Mouse (Mus musculus): ENCODE results near the gene Gm20388. TPM values are rescaled to one million over a fixed set of nuclear protein-coding genes. Genes with fewer than 3 reads are reported as not detected.

Gene Gm20388
- total RNA-seq, 2 experiments from 2014 or later, result 2.2 to 7.6 TPM

DNA sequence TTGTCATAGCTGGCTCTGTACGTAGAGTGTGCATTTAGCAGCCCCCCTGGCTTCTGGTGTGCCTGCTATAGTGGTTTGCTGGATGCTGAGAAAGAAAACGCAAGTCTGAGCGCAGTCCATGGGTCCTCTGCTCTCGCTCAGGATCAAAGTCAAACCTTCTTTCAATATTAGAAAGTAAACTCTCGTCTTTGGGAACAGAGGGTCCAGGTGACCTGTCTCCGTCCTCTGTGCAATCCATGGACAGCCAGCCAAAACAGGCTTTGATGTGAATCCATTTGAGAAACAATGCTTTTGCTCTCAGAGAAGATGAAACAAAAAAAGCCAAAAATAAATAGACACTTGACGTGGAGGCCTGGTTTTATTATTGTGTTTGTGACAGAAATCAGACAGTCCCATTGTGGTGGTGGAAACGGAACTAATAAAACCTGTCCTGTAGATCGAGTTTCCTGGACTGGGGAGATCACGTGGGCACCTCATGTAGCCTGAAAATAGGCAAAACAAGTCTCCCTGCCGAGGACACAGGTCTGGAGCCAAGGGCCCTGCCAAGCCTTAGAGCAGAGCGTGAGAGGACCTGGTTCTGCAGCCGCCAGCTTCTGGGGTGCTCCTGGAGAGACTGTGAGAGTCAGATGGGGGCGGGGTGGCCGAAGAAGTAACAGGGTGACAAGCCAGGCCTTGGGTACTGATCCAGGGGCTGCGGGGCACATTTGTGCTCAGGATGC is 3902.7 kb downstream of the Gm20388 start:
- TF ChIP-seq CTCF (conservative IDR thresholded peaks at IDR 0.05), result no peak
- DNase-seq (ENCODE audit: low spot score in 2 of 2), result no peak
- Histone ChIP-seq H3K4me3 (peak overlapping the region; percentile 13; the same call in 1 of the 2 replicates), H3K27ac (peak overlapping the region; percentile 54)

DNA sequence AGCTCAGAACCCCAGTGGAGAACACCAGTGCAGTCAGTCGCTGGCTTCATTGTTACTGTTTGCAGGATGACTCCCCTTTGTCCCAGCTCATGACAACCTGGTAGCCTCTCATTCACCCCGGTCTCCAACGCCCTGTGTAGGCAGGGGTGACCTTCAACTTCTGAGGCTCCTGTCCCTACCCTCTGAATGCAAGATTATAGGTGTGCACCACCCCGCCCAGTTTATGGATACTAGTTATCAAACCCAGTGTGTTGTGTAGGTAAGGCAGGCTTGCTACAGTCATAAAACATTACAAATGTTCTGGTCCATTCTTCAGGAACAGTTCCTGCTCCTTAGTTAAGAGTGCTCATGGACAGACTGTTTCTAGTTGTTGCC is 3903.2 kb downstream of the Gm20388 start:
- Histone ChIP-seq H3K27ac (peak overlapping the region; percentile 54), H3K4me3 (no peak overlapping the region)
- no peak for DNase-seq (ENCODE audit: low spot score in 2 of 2)
- TF ChIP-seq CTCF (conservative IDR thresholded peaks at IDR 0.05), result no peak

DNA sequence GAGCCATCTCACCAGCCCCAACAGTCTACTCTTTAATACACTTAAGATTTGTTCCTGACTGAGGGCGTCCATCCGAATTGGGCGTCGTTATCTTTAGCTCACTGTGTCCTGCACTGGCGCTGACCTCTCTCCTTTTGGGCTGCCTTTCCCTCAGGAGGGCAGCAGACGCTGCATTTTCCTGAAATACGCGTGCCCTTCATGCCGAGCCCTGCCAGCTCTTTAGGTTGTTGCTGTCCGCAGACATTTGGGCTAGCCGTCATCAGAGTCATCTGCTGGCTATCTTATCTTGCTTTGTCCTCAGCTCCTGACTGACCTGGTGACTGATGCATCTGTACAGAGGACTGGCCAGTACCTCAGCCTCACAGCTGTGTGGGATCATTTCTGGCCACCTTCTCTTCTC is 3904.7 kb downstream of the Gm20388 start:
- no peak for DNase-seq (ENCODE audit: low spot score in 2 of 2)
- Histone ChIP-seq H3K27ac (no peak overlapping the region), H3K4me3 (no peak overlapping the region)
- no peak for TF ChIP-seq CTCF (conservative IDR thresholded peaks at IDR 0.05)

DNA sequence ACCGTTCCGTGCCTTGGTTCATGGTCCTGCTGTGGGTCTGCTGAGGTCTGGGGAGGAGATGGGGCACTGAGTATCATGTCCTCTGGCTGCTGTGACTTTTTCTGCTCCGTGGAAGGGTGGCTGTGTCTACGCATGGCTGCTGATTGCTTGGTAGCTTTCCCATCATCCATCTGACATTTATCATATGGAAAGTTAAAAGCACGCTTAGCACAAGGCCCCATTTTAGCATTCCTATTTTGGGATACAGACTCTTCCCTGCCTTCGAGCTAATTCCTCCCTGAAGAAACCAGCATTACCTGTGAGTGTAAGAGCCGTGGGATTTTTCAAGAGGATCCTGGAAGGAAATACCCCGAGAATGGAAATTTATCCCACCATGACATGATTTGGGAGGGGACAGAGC is 3906.3 kb downstream of the Gm20388 start:
- no peak for TF ChIP-seq CTCF (conservative IDR thresholded peaks at IDR 0.05)
- Histone ChIP-seq H3K4me3 (no peak overlapping the region), H3K27ac (no peak overlapping the region)
- DNase-seq (ENCODE audit: low spot score in 2 of 2), result no peak

DNA sequence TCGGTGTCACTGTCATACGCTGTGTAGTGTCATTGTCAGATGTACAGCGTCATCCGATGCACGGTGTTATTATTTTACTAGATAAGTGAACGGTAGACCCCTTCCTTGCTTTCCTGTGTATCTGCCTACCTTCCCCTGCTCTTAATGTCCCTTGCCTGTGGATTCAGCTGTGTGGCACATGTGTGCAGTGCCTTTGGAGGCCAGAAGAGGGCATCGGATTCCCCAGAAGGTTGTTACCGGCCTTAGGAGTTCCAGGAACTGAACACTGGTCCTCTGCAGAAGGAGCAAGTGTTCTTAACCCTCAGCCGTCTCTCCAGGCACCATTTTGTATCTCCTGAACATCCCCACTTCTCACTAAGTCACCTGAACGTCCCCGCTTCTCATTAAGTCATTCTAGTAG is 3907.1 kb downstream of the Gm20388 start:
- Histone ChIP-seq H3K4me3 (no peak overlapping the region), H3K27ac (no peak overlapping the region)
- no peak for DNase-seq (ENCODE audit: low spot score in 2 of 2)
- peak; percentile 40 for TF ChIP-seq CTCF (conservative IDR thresholded peaks at IDR 0.05)

DNA sequence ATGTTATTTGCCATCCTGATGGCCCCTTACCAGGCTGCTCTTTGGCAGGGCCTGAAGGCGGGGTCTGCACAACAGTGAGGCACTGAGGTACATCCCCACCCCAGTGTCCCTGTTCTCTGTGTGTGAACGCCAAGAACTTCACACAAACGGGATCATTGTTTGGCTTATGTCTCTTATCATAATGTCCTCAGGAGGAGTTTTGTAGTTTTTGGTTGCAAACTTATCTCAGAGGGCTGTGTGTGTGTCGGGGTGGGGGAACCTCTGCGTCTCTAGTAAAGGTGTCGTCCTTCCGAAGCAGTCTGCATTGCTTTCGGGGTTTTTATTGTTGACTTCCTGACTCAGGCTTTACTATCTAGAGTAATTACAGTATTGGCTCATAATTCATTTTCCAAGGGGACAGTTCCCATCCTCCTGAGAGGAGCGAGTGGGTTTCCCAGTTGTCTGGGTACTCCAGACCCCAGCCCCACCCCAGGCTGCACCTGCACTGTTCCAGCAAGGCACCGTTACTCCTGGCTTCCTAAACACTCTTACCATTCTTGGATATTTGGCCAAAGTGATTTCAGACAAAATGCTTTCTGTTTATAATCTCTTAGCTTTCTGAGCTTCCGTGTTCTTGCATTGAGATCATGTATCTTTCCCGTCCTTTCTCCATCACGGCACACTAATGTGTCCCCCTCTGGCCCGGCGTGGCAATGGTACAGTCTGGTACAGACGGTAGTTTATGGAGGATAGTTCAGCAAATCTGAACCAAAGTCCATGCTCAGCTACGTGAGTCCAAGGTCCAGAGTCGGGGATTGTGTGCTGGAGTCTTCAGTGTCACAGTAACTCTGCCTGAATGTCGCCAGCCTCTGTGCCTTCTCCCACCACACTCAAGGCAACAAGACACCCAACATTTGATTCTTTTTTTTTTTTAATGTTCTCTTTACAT is 3909.3 kb downstream of the Gm20388 start:
- TF ChIP-seq CTCF (conservative IDR thresholded peaks at IDR 0.05), result no peak
- Histone ChIP-seq H3K27ac (no peak overlapping the region), H3K4me3 (no peak overlapping the region)
- no peak for DNase-seq (ENCODE audit: low spot score in 2 of 2)

DNA sequence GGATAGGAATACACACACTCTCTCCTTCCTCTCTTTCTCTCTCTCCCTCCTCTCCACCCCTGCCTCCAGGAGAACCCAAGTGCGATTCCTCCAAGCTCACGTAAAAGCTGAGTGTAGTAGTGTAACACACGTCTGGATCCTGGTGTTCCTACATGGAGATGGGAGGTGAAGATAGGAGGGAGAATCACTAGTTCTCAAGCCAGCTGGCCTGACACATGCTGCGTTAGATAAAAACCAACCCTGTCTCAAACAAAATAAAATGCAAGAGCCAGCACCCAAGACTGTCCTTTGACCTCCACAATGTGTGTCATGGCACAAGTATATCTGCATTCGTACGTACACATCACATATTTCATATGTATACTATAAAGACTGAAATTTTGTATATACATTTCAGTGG is 3910.1 kb downstream of the Gm20388 start:
- no peak overlapping the region for H3K27ac ChIP-seq
- DNase-seq (ENCODE audit: low spot score in 2 of 2), result no peak

DNA sequence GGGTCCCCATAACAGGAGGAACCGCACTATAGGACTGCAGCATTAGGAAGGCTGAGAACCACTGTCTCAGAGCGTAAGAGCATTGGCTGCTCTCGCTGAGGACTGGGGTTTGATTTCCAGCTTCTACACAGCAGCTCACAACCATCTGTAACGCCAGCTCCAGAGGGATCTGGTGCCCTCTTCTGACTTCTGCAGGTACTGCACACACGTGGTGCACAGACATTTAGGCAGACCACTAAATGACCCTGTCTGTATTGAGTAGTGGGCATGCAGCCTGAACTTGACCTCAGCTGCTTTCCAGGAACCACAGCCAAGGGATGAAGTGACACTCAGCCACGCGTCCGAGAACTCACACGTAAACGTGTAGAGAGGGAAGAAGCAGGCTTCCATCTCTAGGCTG is 3912.5 kb downstream of the Gm20388 start:
- Histone ChIP-seq H3K4me3 (no peak overlapping the region), H3K27ac (no peak overlapping the region)
- peak; percentile 64 for TF ChIP-seq CTCF (conservative IDR thresholded peaks at IDR 0.05)
- DNase-seq (ENCODE audit: low spot score in 2 of 2), result no peak

More for the DNA sequence above, 3910.1 kb downstream of the Gm20388 start:
- no peak overlapping the region for H3K4me3 ChIP-seq
- no peak for TF ChIP-seq CTCF (conservative IDR thresholded peaks at IDR 0.05)

DNA sequence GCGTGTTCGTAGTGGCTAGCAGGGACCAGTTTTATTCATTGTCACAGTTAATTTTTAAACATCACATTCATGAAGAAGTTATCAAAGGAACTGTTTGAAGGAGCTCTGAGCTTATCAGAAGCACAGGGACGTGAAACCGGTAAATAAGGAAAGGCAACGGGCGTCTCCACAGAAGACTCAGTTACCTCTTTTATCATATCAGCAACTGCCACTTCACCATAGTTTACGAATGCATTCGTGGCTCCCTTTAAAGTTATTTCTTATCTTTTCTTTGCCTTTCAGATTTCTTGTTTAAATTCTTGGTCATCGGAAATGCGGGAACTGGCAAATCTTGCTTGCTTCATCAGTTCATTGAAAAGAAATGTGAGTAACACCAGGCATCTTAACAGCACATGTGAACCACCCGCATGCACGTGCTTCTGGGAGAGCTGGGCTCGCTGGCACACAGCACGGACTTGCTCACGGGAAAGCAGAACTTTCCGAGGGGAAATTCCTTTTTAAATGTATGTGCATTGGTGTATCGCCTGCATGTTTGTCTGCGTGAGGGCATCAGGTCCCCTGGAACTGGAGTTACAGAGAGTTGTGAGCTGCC is 3913.0 kb downstream of the Gm20388 start:
- TF ChIP-seq CTCF (conservative IDR thresholded peaks at IDR 0.05), result no peak
- DNase-seq (ENCODE audit: low spot score in 2 of 2), result no peak
- no peak overlapping the region for H3K27ac ChIP-seq
- no peak overlapping the region for H3K4me3 ChIP-seq

DNA sequence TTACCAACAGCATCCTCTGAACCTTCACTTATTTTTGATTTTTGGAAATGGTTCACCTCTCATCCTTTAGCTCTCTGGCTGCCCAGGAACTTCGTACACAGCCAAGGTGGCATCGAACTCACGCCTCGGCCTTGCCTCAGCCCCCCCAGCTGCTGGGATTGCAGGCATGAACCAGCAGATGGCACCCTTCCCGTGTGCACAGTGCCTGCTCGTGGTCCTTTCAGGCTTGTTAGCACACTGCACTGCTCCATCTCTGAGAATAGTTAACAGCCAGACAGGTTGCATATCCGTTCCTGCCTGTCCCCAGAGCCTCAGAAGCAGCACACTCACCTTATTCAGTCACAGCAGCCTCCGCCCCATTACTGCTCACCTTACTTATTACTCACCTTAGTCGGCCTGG is 3915.4 kb downstream of the Gm20388 start:
- DNase-seq (ENCODE audit: low spot score in 2 of 2), result no peak
- H3K4me3 ChIP-seq, result no peak overlapping the region
- TF ChIP-seq CTCF (conservative IDR thresholded peaks at IDR 0.05), result peak; percentile 72
- H3K27ac ChIP-seq, result no peak overlapping the region

DNA sequence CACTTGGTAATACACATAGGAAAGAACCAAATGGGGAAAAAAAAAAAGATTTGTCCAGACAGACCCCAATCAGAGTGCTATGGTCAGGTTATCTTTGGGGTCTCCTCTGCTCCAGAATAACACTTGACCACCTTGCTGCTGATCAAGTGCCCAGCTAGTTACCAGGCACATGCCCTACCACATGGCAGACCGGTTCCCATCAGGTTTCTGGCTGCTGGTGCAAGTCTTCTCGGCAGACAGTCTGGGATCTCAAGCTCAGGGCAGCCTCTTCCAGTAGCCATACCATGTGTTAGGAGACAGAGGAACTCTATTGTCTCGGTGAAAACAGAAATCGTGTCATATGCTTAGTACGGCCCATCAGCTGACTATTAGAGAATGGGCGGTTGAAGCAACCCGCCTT is 3916.1 kb downstream of the Gm20388 start:
- TF ChIP-seq CTCF (conservative IDR thresholded peaks at IDR 0.05), result no peak

DNA sequence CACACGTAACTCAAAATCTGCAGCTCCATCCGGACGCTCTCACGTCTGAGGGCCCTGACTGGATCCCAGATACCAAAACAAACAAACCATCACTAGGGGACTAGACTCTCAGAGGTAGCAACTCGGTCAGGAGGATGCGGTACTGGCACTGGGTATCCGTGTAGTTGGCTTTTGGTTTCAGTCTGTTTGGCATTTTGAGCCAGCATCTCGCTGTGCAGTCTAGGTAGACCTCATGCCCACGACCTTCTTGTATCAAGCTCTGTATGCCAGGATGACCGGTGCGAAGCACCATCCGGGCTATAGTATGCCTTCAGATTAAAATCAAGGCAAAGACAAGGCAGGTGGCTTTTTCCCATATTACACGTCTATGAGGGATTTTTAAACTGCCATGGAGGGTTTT is 3916.9 kb downstream of the Gm20388 start:
- Histone ChIP-seq H3K4me3 (no peak overlapping the region), H3K27ac (0 out of 2 replicates have a peak overlapping the region, but pooled peaks have one; percentile 10)
- no peak for TF ChIP-seq CTCF (conservative IDR thresholded peaks at IDR 0.05)
- no peak for DNase-seq (ENCODE audit: low spot score in 2 of 2)

More for the DNA sequence above, 3916.1 kb downstream of the Gm20388 start:
- Histone ChIP-seq H3K27ac (no peak overlapping the region), H3K4me3 (no peak overlapping the region)
- DNase-seq (ENCODE audit: low spot score in 2 of 2), result no peak

DNA sequence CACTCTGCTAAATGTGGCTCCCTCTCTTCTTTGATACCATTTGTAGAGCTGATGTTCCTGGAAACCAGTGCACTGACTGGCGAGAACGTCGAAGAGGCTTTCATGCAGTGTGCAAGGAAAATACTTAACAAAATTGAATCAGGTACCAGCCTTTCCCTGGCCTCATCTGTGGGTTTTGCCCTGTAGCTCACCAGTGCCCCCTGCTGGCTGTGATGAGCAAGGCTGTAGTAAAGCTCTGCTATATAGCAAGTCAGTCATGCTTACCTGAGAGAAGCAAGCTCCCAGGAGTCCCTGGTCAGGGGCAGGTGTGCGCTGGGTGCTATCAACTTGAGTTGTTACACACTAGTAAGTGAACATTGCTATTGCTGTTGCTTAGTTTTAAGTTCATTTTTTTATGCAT is 3922.1 kb downstream of the Gm20388 start:
- DNase-seq (ENCODE audit: low spot score in 2 of 2), result peak in 1 of 2 experiments; percentile 53

More for the DNA sequence above, 3922.1 kb downstream of the Gm20388 start:
- peak; percentile 89 for TF ChIP-seq CTCF (conservative IDR thresholded peaks at IDR 0.05)
- Histone ChIP-seq H3K4me3 (no peak overlapping the region), H3K27ac (no peak overlapping the region)
